Mouse (Mus musculus): Measurements from ENCODE around the gene Pmm1.

DNA sequence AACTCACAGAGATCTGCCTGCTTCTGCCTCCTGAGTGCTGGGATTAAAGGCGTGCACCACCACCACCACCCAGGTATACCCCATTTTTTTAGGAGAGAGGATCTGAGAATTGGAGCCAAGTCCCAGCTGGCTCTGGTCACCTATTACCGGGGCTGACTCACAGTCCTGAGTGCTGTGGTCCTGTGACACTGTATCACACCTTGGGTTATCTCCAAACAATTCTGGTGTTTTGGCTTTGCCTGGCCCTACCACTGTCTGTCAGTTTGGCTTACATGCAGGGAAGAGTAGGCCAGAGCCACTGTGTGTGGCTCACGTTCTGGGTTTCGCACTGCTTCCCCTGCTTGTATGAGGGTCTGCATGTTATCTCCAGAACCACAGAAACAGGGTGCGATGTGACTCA, 20.5 kb downstream of the Pmm1 start:
- TF ChIP-seq CTCF (IDR thresholded peaks at IDR 0.05; ENCODE audit: low read depth, low read length): no peak
- no peak for TF ChIP-seq POLR2A (IDR thresholded peaks at IDR 0.05; ENCODE audit: borderline replicate concordance, low read depth, low read length)
